Mouse (Mus musculus) heart, postnatal 0 days (tissue): ENCODE data around the gene Abcg5. TPM values are rescaled to one million over a fixed set of nuclear protein-coding genes. Genes with fewer than 3 reads are reported as not detected.

Source experiments
- ATAC-seq: fragments of 200-750 bp; cut with Nextera tagmentation; 2 replicates; pipeline ENCODE4 v1.8.0; 2017; ENCODE audit warnings: low read depth, moderate number of reproducible peaks, moderate library complexity; ENCODE audit not compliant: insufficient read depth
- DNase-seq: peaks from one replicate; pipeline ENCODE4 v3.0.0-alpha.2; 2016; ENCODE audit warnings: low spot score
- H3K27ac ChIP-seq: fragments of 300-500 bp; sonication (generic); 2 replicates; pipeline ENCODE4 v1.5.1; 2014; ENCODE audit warnings: low read depth, mild to moderate bottlenecking
- H3K27me3 ChIP-seq: fragments of 300-500 bp; sonication (generic); 2 replicates; pipeline ENCODE4 v1.6.1; 2014; ENCODE audit warnings: low read length, mixed read lengths; ENCODE audit not compliant: control insufficient read depth, insufficient read depth
- H3K36me3 ChIP-seq: fragments of 300-500 bp; sonication (generic); replicated peaks from 2 replicates; pipeline ENCODE4 v1.6.1; 2014; ENCODE audit warnings: low read length, mixed read lengths; ENCODE audit not compliant: control insufficient read depth, insufficient read depth
- H3K4me1 ChIP-seq: fragments of 300-500 bp; sonication (generic); 2 replicates; pipeline ENCODE4 v1.6.1; 2014; ENCODE audit warnings: antibody characterized with exemption; ENCODE audit not compliant: control insufficient read depth, insufficient read depth
- H3K4me2 ChIP-seq: fragments of 300-500 bp; sonication (generic); 2 replicates; pipeline ENCODE4 v1.6.1; 2014; ENCODE audit warnings: low read depth, mild to moderate bottlenecking, low read length, moderate library complexity
- H3K4me3 ChIP-seq: fragments of 300-500 bp; sonication (generic); 2 replicates; pipeline ENCODE4 v1.5.1; 2014; ENCODE audit warnings: low read depth, low read length
- H3K9ac ChIP-seq: fragments of 300-500 bp; sonication (generic); replicated peaks from 2 replicates; pipeline ENCODE4 v1.6.1; 2014; ENCODE audit warnings: low read depth, low read length, mixed read lengths
- H3K9me3 ChIP-seq: fragments of 300-500 bp; sonication (generic); replicated peaks from 2 replicates; pipeline ENCODE4 v1.6.1; 2016; ENCODE audit warnings: low read length; ENCODE audit not compliant: control insufficient read depth
- CTCF ChIP-seq: IDR thresholded peaks from 2 replicates; pipeline ENCODE4 v1.5.1; 2016; ENCODE audit warnings: antibody characterized with exemption, control low read depth, low read depth
- EP300 ChIP-seq: IDR thresholded peaks from 2 replicates; pipeline ENCODE4 v1.6.1; 2016; ENCODE audit warnings: antibody characterized with exemption, low read depth
- WGBS: fragments of 180-500 bp; shearing (Covaris S2); extraction: QIAGEN DNeasy Blood & Tissue Kit; methylation state at CpG from one replicate; pipeline ENCODE4 v1.1.7; 2014; 5-methylcytosine and 5-hydroxymethylcytosine counted together
- polyA plus RNA-seq: library from polyadenylated mRNA; unstranded; fragments of >200 nt; fragmentation: Nextera tagmentation; extraction: Ambion mirVana; gene quantifications from 2 replicates; pipeline ENCODE4 v1.2.1, GENCODE M21; 2015
- total RNA-seq: library from RNA; depleted of rRNA; stranded (reverse); fragments of >200 nt; gene quantifications from 2 replicates; pipeline ENCODE4 v1.2.3, GENCODE M21; 2014; ENCODE audit warnings: low replicate concordance

The Abcg5 gene
- total and polyA plus RNA-seq, 2 experiments from 2014 or later: not detected

GRCm38 (mm10) chr17:84658195-84658594 lies 24.6 kb downstream of the Abcg5 start:
- Histone ChIP-seq H3K4me2 (no peak overlapping the region), H3K4me1 (no peaks in the 10 kb centered on the region), H3K27ac (no peak overlapping the region), H3K9me3 (no peaks in the 10 kb centered on the region), H3K9ac (no peak overlapping the region), H3K27me3 (no peaks in the 10 kb centered on the region), H3K36me3 (no peaks in the 10 kb centered on the region), H3K4me3 (no peak overlapping the region)
- WGBS: 36% methylated on average over 5 of the region's 5 CpGs
- DNase-seq: no peak
- TF ChIP-seq EP300 (no peak), CTCF (no peak)
- no peak for ATAC-seq

- no peak overlapping the region for H3K4me3 ChIP-seq
- no peak overlapping the region for H3K27ac ChIP-seq
- no peak for ATAC-seq
- no peak for DNase-seq
- no peak overlapping the region for H3K4me2 ChIP-seq
- H3K9ac ChIP-seq: no peak overlapping the region
- WGBS: 73% methylated on average over 7 of the region's 7 CpGs
- no peaks in the 10 kb centered on the region for H3K36me3 ChIP-seq
- no peaks in the 10 kb centered on the region for H3K4me1 ChIP-seq
- no peak for TF ChIP-seq EP300
- TF ChIP-seq CTCF: no peak
- no peaks in the 10 kb centered on the region for H3K27me3 ChIP-seq
- no peaks in the 10 kb centered on the region for H3K9me3 ChIP-seq
Observed at GRCm38 (mm10) chr17:84657782-84658181, 25.0 kb downstream of the Abcg5 start.

- 69% methylated on average over 3 of the region's 3 CpGs for WGBS
- no peaks in the 10 kb centered on the region for H3K4me1 ChIP-seq
- H3K27me3 ChIP-seq: no peaks in the 10 kb centered on the region
- no peaks in the 10 kb centered on the region for H3K9me3 ChIP-seq
- DNase-seq (no peak), ATAC-seq (no peak)
- no peaks in the 10 kb centered on the region for H3K36me3 ChIP-seq
- no peak overlapping the region for H3K4me3 ChIP-seq
- H3K27ac ChIP-seq: no peak overlapping the region
- H3K4me2 ChIP-seq: no peak overlapping the region
- TF ChIP-seq CTCF (no peak), EP300 (no peak)
- H3K9ac ChIP-seq: no peak overlapping the region
Observed at GRCm38 (mm10) chr17:84657422-84657732, 25.4 kb downstream of the Abcg5 start.

GRCm38 (mm10) chr17:84656653-84657421 lies 26.0 kb downstream of the Abcg5 start:
- no peak overlapping the region for H3K9ac ChIP-seq
- TF ChIP-seq EP300 (no peak), CTCF (no peak)
- H3K27me3 ChIP-seq: no peaks in the 10 kb centered on the region
- no peak overlapping the region for H3K4me2 ChIP-seq
- no peaks in the 10 kb centered on the region for H3K36me3 ChIP-seq
- DNase-seq (no peak), ATAC-seq (no peak)
- H3K27ac ChIP-seq: no peak overlapping the region
- no peaks in the 10 kb centered on the region for H3K9me3 ChIP-seq
- WGBS: 72% methylated on average over 19 of the region's 19 CpGs
- no peaks in the 10 kb centered on the region for H3K4me1 ChIP-seq
- H3K4me3 ChIP-seq: no peak overlapping the region

GRCm38 (mm10) chr17:84656205-84656604 lies 26.6 kb downstream of the Abcg5 start:
- no peaks in the 10 kb centered on the region for H3K4me1 ChIP-seq
- no peaks in the 10 kb centered on the region for H3K9me3 ChIP-seq
- no peak for TF ChIP-seq CTCF
- no peak for TF ChIP-seq EP300
- no peak overlapping the region for H3K27ac ChIP-seq
- no peaks in the 10 kb centered on the region for H3K36me3 ChIP-seq
- H3K27me3 ChIP-seq: no peaks in the 10 kb centered on the region
- no peak overlapping the region for H3K4me2 ChIP-seq
- DNase-seq (no peak), ATAC-seq (no peak)
- H3K4me3 ChIP-seq: no peak overlapping the region
- 71% methylated on average over 5 of the region's 5 CpGs for WGBS
- H3K9ac ChIP-seq: no peak overlapping the region

- Histone ChIP-seq H3K27me3 (no peaks in the 10 kb centered on the region), H3K36me3 (no peaks in the 10 kb centered on the region), H3K4me1 (no peaks in the 10 kb centered on the region), H3K9me3 (no peaks in the 10 kb centered on the region), H3K27ac (no peak overlapping the region), H3K4me3 (no peak overlapping the region), H3K4me2 (no peak overlapping the region), H3K9ac (no peak overlapping the region)
- DNase-seq (no peak), ATAC-seq (no peak)
- WGBS: 82% methylated on average over 9 of the region's 9 CpGs
- no peak for TF ChIP-seq CTCF
- no peak for TF ChIP-seq EP300
Observed at GRCm38 (mm10) chr17:84653544-84653943, 29.3 kb downstream of the Abcg5 start.
